Mouse (Mus musculus) heart, adult 2 months (tissue): ENCODE measurements around the gene Pde6h.

ENCODE experiments used
- CTCF ChIP-seq: fragments of 200-600 bp; IDR thresholded peaks from 2 replicates; pipeline ENCODE4 v1.8.1; 2022; ENCODE audit warnings: antibody characterized with exemption, mild to moderate bottlenecking, moderate library complexity
- EP300 ChIP-seq: fragments of 200-500 bp; IDR thresholded peaks from 2 replicates; pipeline ENCODE4 v1.6.1; 2011; ENCODE audit warnings: low read depth, low read length, control low read depth; ENCODE audit not compliant: insufficient read depth
- POLR2A ChIP-seq: fragments of 200-500 bp; IDR thresholded peaks from 2 replicates; pipeline ENCODE4 v1.6.1; 2011; ENCODE audit warnings: mild to moderate bottlenecking, low read depth, low read length, control low read depth; ENCODE audit not compliant: insufficient read depth

DNA sequence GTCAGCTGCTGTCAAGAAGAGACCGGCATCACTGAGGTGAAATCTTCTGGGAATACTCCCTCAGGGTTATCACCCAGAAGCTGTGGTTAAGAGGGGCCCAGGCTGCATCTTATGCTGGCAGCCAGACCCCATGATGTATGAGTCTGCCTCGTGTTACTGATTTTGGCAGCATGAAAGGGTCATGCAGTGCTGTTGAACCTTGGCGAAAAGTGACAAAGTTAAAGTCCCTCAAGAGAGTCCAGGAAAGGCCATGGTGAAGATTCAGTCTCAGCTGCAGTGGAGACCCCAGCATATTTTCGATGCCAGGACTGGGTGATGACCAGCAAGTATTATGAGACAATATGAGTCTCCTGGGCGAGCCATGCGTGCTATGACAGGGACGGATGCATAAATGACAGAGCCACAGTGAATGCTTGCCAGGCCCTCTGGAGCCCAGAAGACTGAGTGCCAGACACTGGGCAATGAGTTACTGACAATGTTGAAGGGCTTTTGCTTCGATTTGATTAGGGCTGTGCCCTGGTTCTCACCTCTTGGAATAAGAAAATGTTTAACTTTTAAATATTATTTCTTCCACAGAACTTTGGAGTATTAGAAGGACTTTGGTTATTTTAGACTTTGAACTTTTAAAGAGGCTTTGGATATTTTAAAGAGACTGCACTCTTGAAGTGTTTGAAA is 7.8 kb upstream of the Pde6h start:
- TF ChIP-seq CTCF (no peak), POLR2A (no peak), EP300 (no peak)
